ENCODE assay signal across 18 mouse cellular contexts in the genomic region with DNA sequence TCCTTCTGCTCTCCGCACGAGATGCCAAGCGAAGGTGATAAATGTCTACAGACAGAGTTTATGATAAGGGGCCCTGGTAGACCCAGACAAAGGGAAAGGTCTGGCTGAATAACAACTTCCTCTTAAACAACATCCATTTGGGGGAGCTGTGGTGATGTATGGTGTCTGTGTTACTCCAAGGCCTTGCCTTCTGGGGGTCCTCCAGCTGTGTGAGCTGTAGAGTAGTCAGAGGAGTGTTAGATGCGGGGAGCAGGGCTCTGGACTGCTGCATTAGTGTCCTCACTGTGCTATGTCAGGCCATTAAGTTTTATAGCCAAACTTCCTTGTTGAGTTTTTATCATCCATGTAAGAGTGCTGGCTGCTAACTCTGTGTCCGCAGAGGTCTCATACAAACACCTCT.
"Had no signal": no experiment of that assay in that cellular context is flagged by ENCODE, and none has a peak within 500 bp of the region (broad histone marks: within the 10 kb centered on the region; RNA-seq: fewer than 3 reads in every experiment).

No protein-coding gene starts in this region.

- DNase-seq: kidney, adult 18-20 months; kidney, postnatal 25 days; layer of hippocampus, adult 9-11 months; layer of hippocampus, postnatal 36 days; liver; liver, embryonic 13.5 days; liver, postnatal 0 days; lung, postnatal 36 days; midbrain, embryonic 14.5 days; retina, postnatal 1 day; right cerebral cortex, postnatal 4 days; spleen, adult 18-20 months; thymus, adult 2 months; thymus, postnatal 4 days had no signal

- ATAC-seq: hindbrain, postnatal 0 days; liver, postnatal 0 days had no signal

- H3K4me2 ChIP-seq: liver, embryonic 13.5 days; neural tube, embryonic 12.5 days had no signal

- H3K27ac ChIP-seq: hindbrain, postnatal 0 days; liver, embryonic 13.5 days; midbrain, embryonic 10.5 days; neural tube, embryonic 12.5 days had no signal

- H3K4me3 ChIP-seq: liver, embryonic 13.5 days; midbrain, embryonic 10.5 days; myocyte; neural tube, embryonic 12.5 days had no signal

- H3K9ac ChIP-seq: liver, embryonic 13.5 days; liver, postnatal 0 days; neural tube, embryonic 12.5 days had no signal

- H3K9me3 ChIP-seq: liver, embryonic 13.5 days; midbrain, embryonic 10.5 days; neural tube, embryonic 12.5 days had no signal

- H3K4me1 ChIP-seq: liver, embryonic 13.5 days; neural tube, embryonic 12.5 days had no signal

- H3K36me3 ChIP-seq: neural tube, embryonic 12.5 days had no signal

- H3K27me3 ChIP-seq: liver, embryonic 13.5 days; neural tube, embryonic 12.5 days had no signal
